Mouse (Mus musculus): ENCODE measurements around the gene Hlcs. TPM values are rescaled to one million over a fixed set of nuclear protein-coding genes. Genes with fewer than 3 reads are reported as not detected.

Gene Hlcs
- total and polyA plus RNA-seq, 3 experiments = 2.1 to 15.5 (median 3.1) TPM

GRCm38 (mm10) chr16:94317752-94318151 lies 4.4 kb upstream of the Hlcs start:
- peaks cover 24% of the 10 kb centered on the region for H3K4me1 ChIP-seq (ENCODE audit: insufficient read depth, low read depth, low read length)
- no peaks in the 10 kb centered on the region for H3K36me3 ChIP-seq (replicated peaks)
- H3K9me3 ChIP-seq (replicated peaks) = no peaks in the 10 kb centered on the region
- no peak overlapping the region for H3K4me3 ChIP-seq (ENCODE audit: low read depth, low read length)
- ATAC-seq (ENCODE audit: extremely low read depth, insufficient number of reproducible peaks, low FRiP score, poor library complexity, severe bottlenecking) = no peak
- TF ChIP-seq CTCF (IDR thresholded peaks at IDR 0.05; ENCODE audit: low read depth, low read length) = no peak
- no peak for TF ChIP-seq TAL1 (conservative IDR thresholded peaks at IDR 0.05; ENCODE audit: low read depth, low read length)
- TF ChIP-seq GATA1 (IDR thresholded peaks at IDR 0.05; ENCODE audit: borderline replicate concordance, low read length) = no peak
- no peak for TF ChIP-seq POLR2AphosphoS5 (IDR thresholded peaks at IDR 0.05; ENCODE audit: insufficient replicate concordance, low read depth, low read length)
- TF ChIP-seq GATA2 (IDR thresholded peaks at IDR 0.05; ENCODE audit: borderline replicate concordance, low read depth, low read length) = no peak
- peaks cover 3% of the 10 kb centered on the region; the same call in 1 of the 2 replicates for H3K27me3 ChIP-seq (ENCODE audit: insufficient read depth, low read length)
- DNase-seq (ENCODE audit: low spot score) = no peak

- H3K27me3 ChIP-seq (ENCODE audit: insufficient read depth, low read length) = no peaks in the 10 kb centered on the region
- H3K36me3 ChIP-seq (replicated peaks) = no peaks in the 10 kb centered on the region
- no peak for DNase-seq (ENCODE audit: low spot score)
- H3K4me3 ChIP-seq (ENCODE audit: low read depth, low read length) = no peak overlapping the region
- no peak for ATAC-seq (ENCODE audit: extremely low read depth, insufficient number of reproducible peaks, low FRiP score, poor library complexity, severe bottlenecking)
- no peaks in the 10 kb centered on the region for H3K9me3 ChIP-seq (replicated peaks)
- no peak for TF ChIP-seq CTCF (IDR thresholded peaks at IDR 0.05; ENCODE audit: low read depth, low read length)
- no peak for TF ChIP-seq GATA2 (IDR thresholded peaks at IDR 0.05; ENCODE audit: borderline replicate concordance, low read depth, low read length)
- no peak for TF ChIP-seq GATA1 (IDR thresholded peaks at IDR 0.05; ENCODE audit: borderline replicate concordance, low read length)
- TF ChIP-seq POLR2AphosphoS5 (IDR thresholded peaks at IDR 0.05; ENCODE audit: insufficient replicate concordance, low read depth, low read length) = no peak
- TF ChIP-seq TAL1 (conservative IDR thresholded peaks at IDR 0.05; ENCODE audit: low read depth, low read length) = no peak
- H3K4me1 ChIP-seq (ENCODE audit: insufficient read depth, low read depth, low read length) = peaks cover 26% of the 10 kb centered on the region
Measured at GRCm38 (mm10) chr16:94315215-94315614, 1.8 kb upstream of the Hlcs start.

GRCm38 (mm10) chr16:94314626-94315025 lies 1.3 kb upstream of the Hlcs start:
- Histone ChIP-seq H3K27me3 (ENCODE audit: insufficient read depth, low read length) (no peaks in the 10 kb centered on the region), H3K4me1 (ENCODE audit: insufficient read depth, low read depth, low read length) (peaks cover 22% of the 10 kb centered on the region), H3K9me3 (replicated peaks) (no peaks in the 10 kb centered on the region), H3K4me3 (ENCODE audit: low read depth, low read length) (no peak overlapping the region), H3K36me3 (replicated peaks) (no peaks in the 10 kb centered on the region)
- no peak for DNase-seq (ENCODE audit: low spot score)
- no peak for ATAC-seq (ENCODE audit: extremely low read depth, insufficient number of reproducible peaks, low FRiP score, poor library complexity, severe bottlenecking)
- TF ChIP-seq GATA2 (IDR thresholded peaks at IDR 0.05; ENCODE audit: borderline replicate concordance, low read depth, low read length) (no peak), POLR2AphosphoS5 (IDR thresholded peaks at IDR 0.05; ENCODE audit: insufficient replicate concordance, low read depth, low read length) (no peak), TAL1 (conservative IDR thresholded peaks at IDR 0.05; ENCODE audit: low read depth, low read length) (no peak), GATA1 (IDR thresholded peaks at IDR 0.05; ENCODE audit: borderline replicate concordance, low read length) (no peak), CTCF (IDR thresholded peaks at IDR 0.05; ENCODE audit: low read depth, low read length) (no peak)

GRCm38 (mm10) chr16:94312663-94313228 lies 625 bp downstream of the Hlcs start:
- DNase-seq (ENCODE audit: low spot score) (peak; percentile 64), ATAC-seq (ENCODE audit: extremely low read depth, insufficient number of reproducible peaks, low FRiP score, poor library complexity, severe bottlenecking) (peak; percentile 88)
- Histone ChIP-seq H3K9me3 (replicated peaks) (no peaks in the 10 kb centered on the region), H3K27me3 (ENCODE audit: insufficient read depth, low read length) (no peaks in the 10 kb centered on the region), H3K4me3 (ENCODE audit: low read depth, low read length) (peak overlapping the region; percentile 88), H3K36me3 (replicated peaks) (no peaks in the 10 kb centered on the region), H3K4me1 (ENCODE audit: insufficient read depth, low read depth, low read length) (peaks cover 18% of the 10 kb centered on the region)
- TF ChIP-seq CTCF (IDR thresholded peaks at IDR 0.05; ENCODE audit: low read depth, low read length) (no peak), POLR2AphosphoS5 (IDR thresholded peaks at IDR 0.05; ENCODE audit: insufficient replicate concordance, low read depth, low read length) (peak; percentile 64; the same call in 1 of the 2 replicates), TAL1 (conservative IDR thresholded peaks at IDR 0.05; ENCODE audit: low read depth, low read length) (no peak), GATA1 (IDR thresholded peaks at IDR 0.05; ENCODE audit: borderline replicate concordance, low read length) (no peak)

GRCm38 (mm10) chr16:94311931-94312330 lies 1.4 kb downstream of the Hlcs start:
- Histone ChIP-seq H3K36me3 (replicated peaks) (no peaks in the 10 kb centered on the region), H3K4me1 (ENCODE audit: insufficient read depth, low read depth, low read length) (peaks cover 18% of the 10 kb centered on the region), H3K9me3 (replicated peaks) (no peaks in the 10 kb centered on the region), H3K4me3 (ENCODE audit: low read depth, low read length) (no peak overlapping the region), H3K27me3 (ENCODE audit: insufficient read depth, low read length) (no peaks in the 10 kb centered on the region)
- no peak for ATAC-seq (ENCODE audit: extremely low read depth, insufficient number of reproducible peaks, low FRiP score, poor library complexity, severe bottlenecking)
- TF ChIP-seq TAL1 (conservative IDR thresholded peaks at IDR 0.05; ENCODE audit: low read depth, low read length) (no peak), POLR2AphosphoS5 (IDR thresholded peaks at IDR 0.05; ENCODE audit: insufficient replicate concordance, low read depth, low read length) (no peak), GATA1 (IDR thresholded peaks at IDR 0.05; ENCODE audit: borderline replicate concordance, low read length) (no peak), GATA2 (IDR thresholded peaks at IDR 0.05; ENCODE audit: borderline replicate concordance, low read depth, low read length) (no peak)
- DNase-seq (ENCODE audit: low spot score) = no peak

GRCm38 (mm10) chr16:94311416-94311815 lies 2.0 kb downstream of the Hlcs start:
- ATAC-seq (ENCODE audit: extremely low read depth, insufficient number of reproducible peaks, low FRiP score, poor library complexity, severe bottlenecking) = no peak
- no peak for DNase-seq (ENCODE audit: low spot score)
- TF ChIP-seq CTCF (IDR thresholded peaks at IDR 0.05; ENCODE audit: low read depth, low read length) (no peak), GATA1 (IDR thresholded peaks at IDR 0.05; ENCODE audit: borderline replicate concordance, low read length) (no peak)
- Histone ChIP-seq H3K4me1 (ENCODE audit: insufficient read depth, low read depth, low read length) (peaks cover 14% of the 10 kb centered on the region), H3K4me3 (ENCODE audit: low read depth, low read length) (no peak overlapping the region), H3K27me3 (ENCODE audit: insufficient read depth, low read length) (no peaks in the 10 kb centered on the region), H3K9me3 (replicated peaks) (no peaks in the 10 kb centered on the region), H3K36me3 (replicated peaks) (no peaks in the 10 kb centered on the region)

Data from G1E (cell line).